Mouse (Mus musculus) CD4-positive, CD25-positive, alpha-beta regulatory T cell, adult 4 months (primary cell): Measurements from ENCODE around the gene Prdx6. TPM values are rescaled to one million over a fixed set of nuclear protein-coding genes. Genes with fewer than 3 reads are reported as not detected.

Experiments used
- ATAC-seq: one replicate; pipeline ENCODE4 v1.8.0; 2017
- polyA plus RNA-seq, 2 experiments: library from polyadenylated mRNA; unstranded; fragments of 100-300 nt; shearing (Covaris generic); gene quantifications; one replicate each; pipeline ENCODE4 v1.2.1; 2017

Gene Prdx6
- 100 to 1,000 TPM; 272 to 325 TPM for polyA plus RNA-seq

- ATAC-seq: peak; percentile 77
These were observed at the start of gene Prdx6 for GRCm38 (mm10) chr1:161250604-161251416. TSS of gene Prdx6 (minus strand) at chr1:161251219.

GRCm38 (mm10) chr1:161288256-161288655 is 37.2 kb upstream of the Prdx6 start:
- ATAC-seq: no peak

GRCm38 (mm10) chr1:161286726-161287310 is 35.8 kb upstream of the Prdx6 start:
- ATAC-seq: peak; percentile 71

GRCm38 (mm10) chr1:161281054-161281688 is 30.2 kb upstream of the Prdx6 start:
- no peak for ATAC-seq

GRCm38 (mm10) chr1:161279244-161279908 is 28.4 kb upstream of the Prdx6 start:
- ATAC-seq: no peak

GRCm38 (mm10) chr1:161273486-161273885 is 22.5 kb upstream of the Prdx6 start:
- no peak for ATAC-seq

GRCm38 (mm10) chr1:161271461-161271810 is 20.4 kb upstream of the Prdx6 start:
- ATAC-seq: no peak

- ATAC-seq: no peak
These were observed 19.9 kb upstream of the Prdx6 start for GRCm38 (mm10) chr1:161270776-161271460.

GRCm38 (mm10) chr1:161269346-161269745 is 18.3 kb upstream of the Prdx6 start:
- ATAC-seq: no peak

GRCm38 (mm10) chr1:161268884-161269283 is 17.9 kb upstream of the Prdx6 start:
- ATAC-seq: no peak

- no peak for ATAC-seq
These were observed 17.1 kb upstream of the Prdx6 start for GRCm38 (mm10) chr1:161268116-161268515.

- ATAC-seq: no peak
These were observed 13.9 kb upstream of the Prdx6 start for GRCm38 (mm10) chr1:161264961-161265360.

- ATAC-seq: no peak
These were observed 12.6 kb upstream of the Prdx6 start for GRCm38 (mm10) chr1:161263584-161263983.

- ATAC-seq: no peak
These were observed 11.5 kb upstream of the Prdx6 start for GRCm38 (mm10) chr1:161262542-161262941.

GRCm38 (mm10) chr1:161260761-161261160 is 9.7 kb upstream of the Prdx6 start:
- no peak for ATAC-seq

- no peak for ATAC-seq
These were observed 8.1 kb upstream of the Prdx6 start for GRCm38 (mm10) chr1:161259142-161259541.

- no peak for ATAC-seq
These were observed 7.3 kb upstream of the Prdx6 start for GRCm38 (mm10) chr1:161258331-161258730.

GRCm38 (mm10) chr1:161256918-161257317 is 5.9 kb upstream of the Prdx6 start:
- ATAC-seq: no peak

GRCm38 (mm10) chr1:161254361-161254760 is 3.3 kb upstream of the Prdx6 start:
- no peak for ATAC-seq

- ATAC-seq: no peak
These were observed 1.9 kb upstream of the Prdx6 start for GRCm38 (mm10) chr1:161252901-161253300.

- no peak for ATAC-seq
These were observed 1.3 kb upstream of the Prdx6 start for GRCm38 (mm10) chr1:161252365-161252764.

GRCm38 (mm10) chr1:161251417-161252265 is 622 bp upstream of the Prdx6 start:
- ATAC-seq: peak; percentile 82
